Mouse (Mus musculus): ENCODE data around the gene Aqp11. TPM values are rescaled to one million over a fixed set of nuclear protein-coding genes. Genes with fewer than 3 reads are reported as not detected.

Gene Aqp11
- polyA plus RNA-seq, 1 experiment from 2014 or later = 4.8 TPM

DNA sequence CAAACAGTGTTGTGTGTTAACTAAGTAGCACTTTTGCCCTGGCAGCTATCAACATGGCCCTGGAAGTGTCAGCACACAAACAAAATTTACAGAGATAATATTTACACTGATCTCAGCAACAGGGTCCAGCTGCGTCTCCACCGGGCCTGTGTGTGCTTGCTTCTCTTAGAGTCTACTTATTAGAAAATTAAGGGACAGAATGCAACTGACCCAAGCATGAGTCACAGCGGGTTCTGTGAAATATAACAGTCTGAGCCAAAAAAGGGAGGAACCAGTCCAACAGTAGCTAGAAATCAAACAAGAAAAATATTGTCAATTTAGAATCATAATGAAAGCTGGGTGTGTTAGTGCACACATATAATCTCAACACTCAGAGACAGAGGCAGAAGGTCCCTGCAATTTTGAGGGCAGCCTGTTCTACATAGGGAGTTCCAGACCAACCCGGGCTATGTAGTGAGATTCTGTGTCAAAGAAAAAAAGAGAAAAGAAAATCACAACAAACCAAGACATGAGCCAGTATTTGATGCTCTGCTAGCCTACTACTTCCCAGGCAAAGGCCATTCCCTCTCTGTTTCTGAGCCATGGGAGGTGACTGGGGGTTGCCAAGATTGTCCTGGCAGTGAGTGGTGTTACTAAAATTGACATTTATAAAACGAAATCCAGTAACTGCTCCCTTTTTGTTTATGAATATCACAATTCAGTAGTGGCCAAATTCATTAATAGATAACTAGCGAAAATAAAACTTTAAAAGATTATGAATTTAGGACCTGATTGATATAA is 32.9 kb upstream of the Aqp11 start:
- WGBS = 89% methylated on average over 6 of the region's 6 CpGs
- Histone ChIP-seq H3K4me1 (replicated peaks; ENCODE audit: control insufficient read depth, insufficient read depth, low read length) (no peaks in the 10 kb centered on the region), H3K36me3 (ENCODE audit: control insufficient read depth, insufficient read depth, low read length) (no peaks in the 10 kb centered on the region), H3K27me3 (ENCODE audit: control insufficient read depth, insufficient read depth, low read length) (no peaks in the 10 kb centered on the region), H3K27ac (ENCODE audit: low read depth, low read length) (no peak overlapping the region), H3K4me2 (ENCODE audit: low read depth, low read length, severe bottlenecking) (no peak overlapping the region), H3K9ac (ENCODE audit: low read length) (no peak overlapping the region), H3K9me3 (ENCODE audit: control insufficient read depth, low read length) (no peaks in the 10 kb centered on the region), H3K4me3 (ENCODE audit: low read depth, low read length) (no peak overlapping the region)
- DNase-seq (ENCODE audit: low spot score) (no peak), ATAC-seq (replicated peaks; ENCODE audit: low FRiP score) (no peak)

DNA sequence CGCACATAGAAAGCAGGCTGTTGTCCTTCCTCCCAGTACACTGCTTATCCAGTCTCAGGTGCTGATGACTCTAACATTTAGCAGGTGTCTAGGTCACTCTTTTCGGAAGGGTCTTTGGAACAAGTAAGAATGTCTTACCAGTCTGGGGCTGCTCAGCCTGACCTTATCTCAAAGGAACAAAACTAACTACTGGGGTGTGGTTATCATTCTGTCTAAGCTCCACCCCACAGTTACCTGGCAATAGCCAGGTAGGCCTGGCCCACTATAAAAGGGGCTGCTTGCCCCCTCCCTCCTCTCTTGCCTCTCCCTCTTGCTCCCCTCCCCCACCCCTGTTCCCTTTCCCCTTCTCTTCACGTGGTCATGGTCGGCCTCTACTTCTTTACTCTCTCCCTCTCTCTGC is 30.9 kb upstream of the Aqp11 start:
- no peaks in the 10 kb centered on the region for H3K9me3 ChIP-seq (ENCODE audit: control insufficient read depth, low read length)
- no peak overlapping the region for H3K4me2 ChIP-seq (ENCODE audit: low read depth, low read length, severe bottlenecking)
- ATAC-seq (replicated peaks; ENCODE audit: low FRiP score) = no peak
- no peak for DNase-seq (ENCODE audit: low spot score)
- no peak overlapping the region for H3K4me3 ChIP-seq (ENCODE audit: low read depth, low read length)
- H3K9ac ChIP-seq (ENCODE audit: low read length) = no peak overlapping the region
- 71% methylated on average over 4 of the region's 4 CpGs for WGBS
- no peaks in the 10 kb centered on the region for H3K36me3 ChIP-seq (ENCODE audit: control insufficient read depth, insufficient read depth, low read length)
- no peak overlapping the region for H3K27ac ChIP-seq (ENCODE audit: low read depth, low read length)
- no peaks in the 10 kb centered on the region for H3K4me1 ChIP-seq (replicated peaks; ENCODE audit: control insufficient read depth, insufficient read depth, low read length)
- no peaks in the 10 kb centered on the region for H3K27me3 ChIP-seq (ENCODE audit: control insufficient read depth, insufficient read depth, low read length)

DNA sequence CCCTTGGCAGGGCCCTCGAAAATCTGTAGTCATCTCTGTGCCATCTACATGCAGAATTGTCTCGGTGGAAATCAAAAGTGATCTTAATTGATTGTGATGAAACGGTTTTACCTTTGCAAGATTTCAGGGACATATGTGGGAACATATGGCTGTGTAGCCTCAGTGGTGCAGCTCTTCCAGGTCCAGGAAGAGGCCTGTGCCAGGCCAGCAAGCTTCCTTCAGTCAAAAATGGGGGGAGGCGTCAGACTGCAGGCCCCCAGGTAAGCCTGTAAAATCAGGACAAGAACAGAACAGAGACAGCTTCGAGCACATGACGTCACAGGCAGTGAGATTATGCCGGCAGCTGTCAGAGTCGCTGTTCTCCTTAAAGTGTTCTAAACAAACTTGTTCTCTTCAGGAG is 29.8 kb upstream of the Aqp11 start:
- no peak overlapping the region for H3K27ac ChIP-seq (ENCODE audit: low read depth, low read length)
- H3K4me3 ChIP-seq (ENCODE audit: low read depth, low read length) = no peak overlapping the region
- DNase-seq (ENCODE audit: low spot score) = no peak
- ATAC-seq (replicated peaks; ENCODE audit: low FRiP score) = no peak
- H3K27me3 ChIP-seq (ENCODE audit: control insufficient read depth, insufficient read depth, low read length) = no peaks in the 10 kb centered on the region
- no peaks in the 10 kb centered on the region for H3K9me3 ChIP-seq (ENCODE audit: control insufficient read depth, low read length)
- H3K4me1 ChIP-seq (replicated peaks; ENCODE audit: control insufficient read depth, insufficient read depth, low read length) = no peaks in the 10 kb centered on the region
- no peak overlapping the region for H3K9ac ChIP-seq (ENCODE audit: low read length)
- 86% methylated on average over 8 of the region's 8 CpGs for WGBS
- H3K4me2 ChIP-seq (ENCODE audit: low read depth, low read length, severe bottlenecking) = no peak overlapping the region
- H3K36me3 ChIP-seq (ENCODE audit: control insufficient read depth, insufficient read depth, low read length) = no peaks in the 10 kb centered on the region

DNA sequence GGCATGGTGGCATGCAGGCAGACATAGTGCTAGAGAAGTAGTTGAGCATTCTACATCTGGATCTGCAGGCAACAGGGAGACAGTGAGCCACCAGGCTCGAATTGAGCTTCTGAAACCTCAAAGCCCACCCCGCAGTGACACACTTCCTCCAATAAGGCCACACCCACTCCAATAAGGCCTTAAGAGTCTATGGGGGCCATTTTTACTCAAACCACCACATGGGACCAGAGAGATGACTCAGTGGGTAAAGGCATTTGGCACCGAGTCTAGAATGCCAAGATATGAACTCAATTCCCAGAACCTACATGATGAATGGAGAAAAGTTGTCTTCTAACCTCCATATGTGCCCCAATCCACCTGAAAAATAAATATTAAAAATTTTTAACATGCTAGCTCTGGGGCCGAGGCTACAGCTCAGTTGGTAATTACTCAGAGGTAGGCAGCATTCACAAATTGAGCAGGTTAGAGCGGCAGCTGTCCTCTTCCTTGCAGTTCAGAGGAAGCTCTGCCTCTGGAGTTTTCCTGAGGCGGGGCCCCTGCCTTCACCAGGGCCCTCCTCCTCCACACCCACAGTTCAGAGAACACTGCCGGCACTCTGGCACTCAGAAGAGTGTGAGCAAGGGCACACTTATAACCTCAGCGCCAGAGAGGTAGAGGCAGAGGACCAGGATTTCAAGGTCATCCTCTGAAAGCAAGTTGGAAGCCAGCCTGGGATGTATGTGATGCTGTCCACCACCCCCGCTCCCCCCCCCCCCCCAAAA is 28.5 kb upstream of the Aqp11 start:
- no peaks in the 10 kb centered on the region for H3K9me3 ChIP-seq (ENCODE audit: control insufficient read depth, low read length)
- 83% methylated on average over 9 of the region's 9 CpGs for WGBS
- no peaks in the 10 kb centered on the region for H3K36me3 ChIP-seq (ENCODE audit: control insufficient read depth, insufficient read depth, low read length)
- ATAC-seq (replicated peaks; ENCODE audit: low FRiP score) = no peak
- no peak for DNase-seq (ENCODE audit: low spot score)
- no peaks in the 10 kb centered on the region for H3K27me3 ChIP-seq (ENCODE audit: control insufficient read depth, insufficient read depth, low read length)
- H3K4me3 ChIP-seq (ENCODE audit: low read depth, low read length) = no peak overlapping the region
- no peak overlapping the region for H3K9ac ChIP-seq (ENCODE audit: low read length)
- H3K4me2 ChIP-seq (ENCODE audit: low read depth, low read length, severe bottlenecking) = no peak overlapping the region
- no peak overlapping the region for H3K27ac ChIP-seq (ENCODE audit: low read depth, low read length)
- H3K4me1 ChIP-seq (replicated peaks; ENCODE audit: control insufficient read depth, insufficient read depth, low read length) = no peaks in the 10 kb centered on the region

DNA sequence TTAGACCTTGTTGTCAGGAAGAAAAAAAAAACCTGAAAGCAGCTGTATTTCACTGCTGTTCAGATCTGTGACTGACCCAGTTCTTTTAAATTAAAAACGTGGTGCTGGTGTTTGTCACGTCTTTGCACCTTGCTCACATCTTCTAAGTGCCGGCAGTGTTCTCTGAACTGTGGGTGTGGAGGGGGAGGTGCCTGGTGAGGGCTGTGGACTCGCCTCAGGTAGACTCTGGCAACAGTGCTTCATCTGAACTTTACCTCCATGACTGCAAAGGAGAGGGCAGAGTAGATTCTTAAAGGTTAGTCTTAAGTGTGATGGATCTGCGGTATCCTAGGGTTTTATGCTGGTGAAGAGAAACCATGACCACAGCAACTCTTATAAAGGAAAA is 27.9 kb upstream of the Aqp11 start:
- Histone ChIP-seq H3K4me1 (replicated peaks; ENCODE audit: control insufficient read depth, insufficient read depth, low read length) (no peaks in the 10 kb centered on the region), H3K27ac (ENCODE audit: low read depth, low read length) (no peak overlapping the region), H3K4me3 (ENCODE audit: low read depth, low read length) (no peak overlapping the region), H3K27me3 (ENCODE audit: control insufficient read depth, insufficient read depth, low read length) (no peaks in the 10 kb centered on the region), H3K9me3 (ENCODE audit: control insufficient read depth, low read length) (no peaks in the 10 kb centered on the region), H3K9ac (ENCODE audit: low read length) (no peak overlapping the region), H3K36me3 (ENCODE audit: control insufficient read depth, insufficient read depth, low read length) (no peaks in the 10 kb centered on the region), H3K4me2 (ENCODE audit: low read depth, low read length, severe bottlenecking) (no peak overlapping the region)
- ATAC-seq (replicated peaks; ENCODE audit: low FRiP score) (no peak), DNase-seq (ENCODE audit: low spot score) (no peak)
- WGBS = 78% methylated on average over 5 of the region's 5 CpGs

DNA sequence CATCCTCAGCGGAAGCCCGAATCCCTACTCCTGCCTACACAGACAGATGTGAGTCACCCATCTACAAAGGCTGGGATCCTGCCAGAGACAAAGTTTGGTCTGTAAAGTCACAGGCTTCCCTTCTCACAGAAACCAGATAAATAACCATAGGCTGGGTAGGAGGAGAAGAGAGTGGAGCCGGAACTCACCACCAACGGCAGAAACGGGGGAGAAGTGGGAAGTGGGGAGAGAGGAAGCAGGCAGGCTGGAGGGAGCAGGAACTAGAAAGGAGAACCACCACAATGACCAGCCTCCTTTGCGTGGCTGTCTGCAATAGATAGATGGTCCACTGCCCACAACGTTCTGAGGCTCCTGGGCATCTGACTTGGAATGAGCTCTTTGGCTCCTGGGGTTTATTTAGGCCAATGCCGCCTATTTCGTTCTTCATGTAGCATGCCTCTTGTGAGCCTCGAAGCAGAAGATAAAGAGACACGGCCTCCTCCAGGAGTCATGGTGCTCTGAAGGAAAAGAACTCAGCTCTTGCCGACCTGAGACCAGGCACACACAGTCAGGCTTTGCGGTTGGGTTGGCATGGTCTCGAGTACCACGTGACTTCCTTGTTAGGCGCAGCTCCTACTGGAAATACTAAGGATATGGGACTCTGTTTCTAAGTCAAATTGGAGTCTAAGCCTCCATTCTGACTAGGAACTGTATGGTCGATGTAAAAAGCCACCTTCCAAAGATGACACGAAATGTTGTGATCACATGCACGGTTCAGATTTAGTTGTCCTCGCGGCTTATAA is 27.3 kb upstream of the Aqp11 start:
- no peaks in the 10 kb centered on the region for H3K36me3 ChIP-seq (ENCODE audit: control insufficient read depth, insufficient read depth, low read length)
- H3K4me1 ChIP-seq (replicated peaks; ENCODE audit: control insufficient read depth, insufficient read depth, low read length) = no peaks in the 10 kb centered on the region
- DNase-seq (ENCODE audit: low spot score) (no peak), ATAC-seq (replicated peaks; ENCODE audit: low FRiP score) (no peak)
- H3K27me3 ChIP-seq (ENCODE audit: control insufficient read depth, insufficient read depth, low read length) = no peaks in the 10 kb centered on the region
- H3K27ac ChIP-seq (ENCODE audit: low read depth, low read length) = no peak overlapping the region
- H3K9ac ChIP-seq (ENCODE audit: low read length) = no peak overlapping the region
- 92% methylated on average over 21 of the region's 21 CpGs for WGBS
- no peak overlapping the region for H3K4me3 ChIP-seq (ENCODE audit: low read depth, low read length)
- no peak overlapping the region for H3K4me2 ChIP-seq (ENCODE audit: low read depth, low read length, severe bottlenecking)
- no peaks in the 10 kb centered on the region for H3K9me3 ChIP-seq (ENCODE audit: control insufficient read depth, low read length)

DNA sequence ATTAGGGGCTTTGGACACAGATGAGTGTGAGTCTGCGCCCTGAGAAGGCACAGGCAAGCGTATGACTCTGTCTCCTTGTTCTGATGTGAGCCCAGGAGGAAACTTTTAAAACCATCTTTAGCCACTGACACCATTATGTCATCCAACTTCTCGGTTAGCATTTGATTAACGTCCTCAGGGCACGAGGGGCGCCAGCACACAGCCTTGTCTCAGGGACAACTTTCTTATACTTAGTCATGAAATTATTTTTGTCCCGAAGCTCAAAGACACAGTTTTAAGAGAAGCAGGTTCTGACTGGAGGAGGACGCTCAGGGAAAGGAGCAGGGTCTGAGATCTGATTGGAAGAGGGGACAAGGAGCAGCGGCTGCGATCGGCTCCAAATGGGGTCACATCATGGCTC is 26.5 kb upstream of the Aqp11 start:
- no peak overlapping the region for H3K4me3 ChIP-seq (ENCODE audit: low read depth, low read length)
- H3K27me3 ChIP-seq (ENCODE audit: control insufficient read depth, insufficient read depth, low read length) = no peaks in the 10 kb centered on the region
- no peak overlapping the region for H3K27ac ChIP-seq (ENCODE audit: low read depth, low read length)
- no peaks in the 10 kb centered on the region for H3K36me3 ChIP-seq (ENCODE audit: control insufficient read depth, insufficient read depth, low read length)
- ATAC-seq (replicated peaks; ENCODE audit: low FRiP score) (no peak), DNase-seq (ENCODE audit: low spot score) (no peak)
- H3K4me2 ChIP-seq (ENCODE audit: low read depth, low read length, severe bottlenecking) = no peak overlapping the region
- H3K9ac ChIP-seq (ENCODE audit: low read length) = no peak overlapping the region
- 87% methylated on average over 11 of the region's 11 CpGs for WGBS
- H3K4me1 ChIP-seq (replicated peaks; ENCODE audit: control insufficient read depth, insufficient read depth, low read length) = no peaks in the 10 kb centered on the region
- no peaks in the 10 kb centered on the region for H3K9me3 ChIP-seq (ENCODE audit: control insufficient read depth, low read length)

DNA sequence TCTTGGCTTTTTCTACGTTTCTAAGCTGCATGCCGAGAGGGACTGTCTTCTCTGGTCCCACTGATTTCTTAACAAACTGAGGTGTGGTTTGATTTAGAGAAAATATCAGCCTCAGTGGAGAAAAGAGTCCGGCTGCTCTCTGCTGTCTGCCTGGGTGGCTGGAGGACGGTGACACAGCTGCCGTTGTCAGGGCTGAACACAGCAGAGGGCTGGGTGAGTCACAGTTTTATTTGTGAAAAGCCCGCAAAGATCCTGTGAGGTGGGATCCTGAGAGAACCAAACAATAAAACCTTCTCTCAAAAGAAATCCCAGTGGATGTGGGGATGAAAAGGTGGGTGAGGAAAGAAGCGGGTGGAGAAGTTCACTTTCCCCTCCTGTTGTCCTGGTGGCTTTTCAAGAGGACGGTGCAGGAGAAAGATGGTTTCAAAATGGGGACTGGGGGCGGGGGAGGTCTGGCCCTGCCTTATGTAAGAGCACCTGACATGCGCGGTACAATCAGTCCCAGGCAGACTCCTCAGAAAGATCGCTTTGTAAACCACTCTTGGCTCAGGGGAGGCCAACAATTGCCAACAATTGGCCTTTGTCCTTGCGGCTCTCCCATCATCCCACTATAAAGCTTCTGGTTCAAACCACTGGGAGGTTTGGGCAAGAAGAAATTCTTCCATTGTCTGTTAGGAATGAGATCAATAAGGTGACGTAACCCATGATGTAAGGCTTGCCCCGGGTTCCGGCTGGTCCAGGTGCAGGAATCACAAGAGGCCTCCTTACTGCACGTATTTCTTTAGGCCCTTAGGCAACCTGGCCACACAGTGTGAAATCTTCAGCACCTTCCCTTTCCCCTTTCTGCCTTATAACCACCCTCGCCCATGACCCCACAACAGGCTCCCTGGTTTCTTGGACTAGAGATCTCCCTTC is 19.1 kb upstream of the Aqp11 start:
- peak; percentile 78 for ATAC-seq (replicated peaks; ENCODE audit: low FRiP score)
- Histone ChIP-seq H3K27me3 (ENCODE audit: control insufficient read depth, insufficient read depth, low read length) (no peaks in the 10 kb centered on the region), H3K4me2 (ENCODE audit: low read depth, low read length, severe bottlenecking) (peak overlapping the region; percentile 31; the same call in 1 of the 2 replicates), H3K9me3 (ENCODE audit: control insufficient read depth, low read length) (no peaks in the 10 kb centered on the region), H3K4me1 (replicated peaks; ENCODE audit: control insufficient read depth, insufficient read depth, low read length) (peaks cover 4% of the 10 kb centered on the region; the same call in 1 of the 2 replicates), H3K36me3 (ENCODE audit: control insufficient read depth, insufficient read depth, low read length) (no peaks in the 10 kb centered on the region), H3K9ac (ENCODE audit: low read length) (peak overlapping the region; percentile 24), H3K27ac (ENCODE audit: low read depth, low read length) (peak overlapping the region; percentile 18; the same call in 1 of the 2 replicates), H3K4me3 (ENCODE audit: low read depth, low read length) (no peak overlapping the region)
- DNase-seq (ENCODE audit: low spot score) = no peak
- 29% methylated on average over 18 of the region's 18 CpGs for WGBS

Data from forebrain, embryonic 11.5 days (tissue).